ENCODE assay signal across 9 mouse cellular contexts in the genomic region with DNA sequence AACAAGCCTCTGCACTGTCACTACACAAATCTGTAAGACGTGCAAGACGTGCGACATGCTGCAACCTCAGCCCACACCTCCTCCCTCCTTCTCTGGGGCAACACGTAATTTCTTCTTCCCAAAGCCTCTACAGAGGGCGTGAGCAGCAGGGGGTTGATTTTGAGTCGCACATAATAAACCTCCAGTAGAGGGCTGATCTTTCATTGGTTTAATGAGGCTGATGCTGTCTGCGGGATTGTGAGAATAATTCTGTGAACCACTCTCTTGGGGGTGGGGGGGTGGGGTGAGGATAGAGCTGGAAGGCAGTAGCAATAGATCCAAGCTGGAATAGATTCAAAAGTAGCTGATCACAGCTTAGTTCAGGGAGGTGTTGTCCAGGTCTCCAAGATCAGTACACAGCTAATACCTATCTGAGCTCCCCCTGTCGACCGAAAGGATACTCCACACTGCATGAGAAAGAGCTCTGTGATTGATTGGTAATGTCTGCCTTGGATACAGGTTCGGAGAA.
DNase-seq lines count a peak whose midpoint lies in the region; ATAC-seq lines count a peak whose summit lies in the region.
"Had no signal": no experiment of that assay in that cellular context is flagged by ENCODE, and none has a peak within 500 bp of the region (broad histone marks: within the 10 kb centered on the region; RNA-seq: fewer than 3 reads in every experiment).

No protein-coding gene starts in this region.

- peak; percentile 75 for DNase-seq in embryo, embryonic 10 days (ENCODE audit: low spot score)
- DNase-seq in embryo, embryonic 9.5 days (ENCODE audit: extremely low spot score): no peak
- peak; percentile 10 for DNase-seq in 416B (ENCODE audit: low read depth)
- DNase-seq in lung, postnatal 36 days: peak; percentile 27
- DNase-seq in spleen, postnatal 10 days (ENCODE audit: low spot score in 2 of 2): no peak
- DNase-seq in gastrocnemius, postnatal 4 days (ENCODE audit: low spot score in 2 of 2): no peak
- DNase-seq in left cerebral cortex, postnatal 25 days (ENCODE audit: low spot score in 2 of 2): no peak
- DNase-seq: kidney, adult 2 months had no signal

- peak overlapping the region; percentile 77 for H3K27ac ChIP-seq in forebrain, embryonic 12.5 days

- peak overlapping the region; percentile 28; the same call in 1 of the 2 replicates for H3K4me2 ChIP-seq in forebrain, embryonic 12.5 days

- H3K9ac ChIP-seq in forebrain, embryonic 12.5 days: no peak overlapping the region

- WGBS in forebrain, embryonic 12.5 days: 22% methylated on average over 10 of the region's 10 CpGs

- peaks cover 52% of the 10 kb centered on the region for H3K4me1 ChIP-seq in forebrain, embryonic 12.5 days

- no peaks in the 10 kb centered on the region for H3K36me3 ChIP-seq in forebrain, embryonic 12.5 days (replicated peaks)

- ATAC-seq in forebrain, embryonic 12.5 days (ENCODE audit: low FRiP score): peak; percentile 70

- no peaks in the 10 kb centered on the region for H3K27me3 ChIP-seq in forebrain, embryonic 12.5 days

- H3K4me3 ChIP-seq in forebrain, embryonic 12.5 days (replicated peaks): no peak overlapping the region

- intact Hi-C loops in left cerebral cortex, postnatal 25 days (cut with DNase I): no loop called here

- no peaks in the 10 kb centered on the region for H3K9me3 ChIP-seq in forebrain, embryonic 12.5 days

Comparison
In these comparisons a context has a peak if more than half of its experiments do, and no peak if none do; other contexts are left out.
1. DNase-seq: peak in embryo, embryonic 10 days (single experiment), 416B (single experiment) and lung, postnatal 36 days (single experiment); none in embryo, embryonic 9.5 days (single experiment), spleen, postnatal 10 days (0 of 2), gastrocnemius, postnatal 4 days (0 of 2) and left cerebral cortex, postnatal 25 days (0 of 2).